Mouse (Mus musculus) CH12.LX (cell line): ENCODE data around the gene Slc44a1. TPM values are rescaled to one million over a fixed set of nuclear protein-coding genes. Genes with fewer than 3 reads are reported as not detected.

ENCODE experiments used
- DNase-seq: peaks from one replicate; pipeline ENCODE4 v3.0.0-alpha.2; 2013; ENCODE audit errors: extremely low read depth
- H3K27ac ChIP-seq: 2 replicates; pipeline ENCODE4 v1.5.1; 2012; ENCODE audit warnings: low read depth, mild to moderate bottlenecking, control low read depth, moderate library complexity; ENCODE audit not compliant: insufficient read depth
- H3K27me3 ChIP-seq: replicated peaks from 2 replicates; pipeline ENCODE3; 2012; ENCODE audit warnings: inconsistent platforms
- H3K36me3 ChIP-seq, 2 experiments: replicated peaks in 1 of 2; 2 replicates each; pipeline versions ENCODE3 to v1.6.1; 2012; ENCODE audit warnings: inconsistent platforms in 1 of 2, low read length in 1 of 2, mild to moderate bottlenecking in 1 of 2, mixed read lengths in 1 of 2, moderate library complexity in 1 of 2; ENCODE audit not compliant: control insufficient read depth in 1 of 2, insufficient read depth in 1 of 2
- H3K4me1 ChIP-seq, 2 experiments: 2 replicates each; pipeline ENCODE4 v1.6.1; 2012; ENCODE audit warnings: inconsistent platforms in 1 of 2, moderate library complexity in 1 of 2; ENCODE audit not compliant: insufficient read depth in 2 of 2, control insufficient read depth in 1 of 2
- H3K4me2 ChIP-seq: 2 replicates; pipeline ENCODE4 v1.6.1; 2012; ENCODE audit warnings: low read depth, mild to moderate bottlenecking, control low read depth; ENCODE audit not compliant: poor library complexity, insufficient read depth, severe bottlenecking
- H3K4me3 ChIP-seq, 3 experiments: fragments of 150-350 bp in 1 of 3; sonication (generic) in 1 of 3; replicated peaks in 1 of 3; 2 replicates each; pipeline versions ENCODE3 to v1.5.1; 2011 to 2012; ENCODE audit warnings: low read depth in 2 of 3, low read length in 2 of 3, mild to moderate bottlenecking in 2 of 3, moderate library complexity in 2 of 3, control low read depth in 1 of 3, improper control_type of control experiment in 1 of 3, inconsistent platforms in 1 of 3, mixed read lengths in 1 of 3; ENCODE audit not compliant: poor library complexity in 1 of 3
- H3K79me2 ChIP-seq: replicated peaks from 2 replicates; pipeline ENCODE4 v1.6.1; 2012; ENCODE audit warnings: mild to moderate bottlenecking, moderate library complexity; ENCODE audit not compliant: control insufficient read depth, poor library complexity, insufficient read depth, severe bottlenecking; ENCODE audit errors: extremely low read depth
- H3K9ac ChIP-seq: 2 replicates; pipeline ENCODE4 v1.6.1; 2012; ENCODE audit warnings: low read depth, mild to moderate bottlenecking, control low read depth, moderate library complexity; ENCODE audit not compliant: insufficient read depth
- H3K9me3 ChIP-seq: replicated peaks from 2 replicates; pipeline ENCODE3; 2012; ENCODE audit warnings: low read length, inconsistent platforms, mixed read lengths
- BHLHE40 ChIP-seq: IDR thresholded peaks from 2 replicates; pipeline ENCODE4 v1.6.1; 2011; ENCODE audit warnings: mild to moderate bottlenecking, low read depth, low read length, improper control_type of control experiment
- CHD1 ChIP-seq: IDR thresholded peaks from 2 replicates; pipeline ENCODE4 v1.6.1; 2012; ENCODE audit warnings: low read depth, low read length, improper control_type of control experiment, inconsistent platforms
- CTCF ChIP-seq, 2 experiments: IDR thresholded peaks in 1 of 2; conservative IDR thresholded peaks in 1 of 2; 2 replicates each; pipeline ENCODE4 v1.5.1; 2011 to 2012; ENCODE audit warnings: low read depth in 2 of 2, low read length in 2 of 2, improper control_type of control experiment in 1 of 2, inconsistent platforms in 1 of 2, mild to moderate bottlenecking in 1 of 2, moderate library complexity in 1 of 2
- GABPA ChIP-seq: IDR thresholded peaks from 2 replicates; pipeline ENCODE4 v1.6.1; 2012; ENCODE audit warnings: low read depth, low read length, improper control_type of control experiment, inconsistent platforms; ENCODE audit not compliant: insufficient replicate concordance
- HCFC1 ChIP-seq: IDR thresholded peaks from 2 replicates; pipeline ENCODE4 v1.6.1; 2012; ENCODE audit warnings: low read depth, mild to moderate bottlenecking, inconsistent platforms, low read length, improper control_type of control experiment
- JUN ChIP-seq: IDR thresholded peaks from 2 replicates; pipeline ENCODE4 v1.6.1; 2011; ENCODE audit warnings: low read depth, mild to moderate bottlenecking, low read length, improper control_type of control experiment, moderate library complexity; ENCODE audit not compliant: insufficient read depth
- JUND ChIP-seq: conservative IDR thresholded peaks from 2 replicates; pipeline ENCODE4 v1.6.1; 2011; ENCODE audit warnings: low read depth, low read length, improper control_type of control experiment
- KAT2A ChIP-seq: IDR thresholded peaks from 2 replicates; pipeline ENCODE4 v1.6.1; 2012; ENCODE audit warnings: low read length, improper control_type of control experiment, inconsistent platforms; ENCODE audit not compliant: insufficient replicate concordance
- MAZ ChIP-seq: IDR thresholded peaks from 2 replicates; pipeline ENCODE4 v1.6.1; 2012; ENCODE audit warnings: low read depth, mild to moderate bottlenecking, inconsistent platforms, low read length, improper control_type of control experiment, moderate library complexity
- MYC ChIP-seq: IDR thresholded peaks from 2 replicates; pipeline ENCODE4 v1.6.1; 2011; ENCODE audit warnings: low read depth, mild to moderate bottlenecking, improper control_type of control experiment, low read length
- NELFE ChIP-seq: IDR thresholded peaks from 2 replicates; pipeline ENCODE4 v1.6.1; 2011; ENCODE audit warnings: low read depth, low read length, improper control_type of control experiment
- NRF1 ChIP-seq: IDR thresholded peaks from 2 replicates; pipeline ENCODE4 v1.6.1; 2014; ENCODE audit warnings: low read depth, mild to moderate bottlenecking, inconsistent platforms, low read length, improper control_type of control experiment, moderate library complexity
- PAX5 ChIP-seq: IDR thresholded peaks from 2 replicates; pipeline ENCODE4 v1.6.1; 2012; ENCODE audit warnings: low read length, inconsistent platforms, mixed read lengths
- RAD21 ChIP-seq: IDR thresholded peaks from 2 replicates; pipeline ENCODE4 v1.6.1; 2011; ENCODE audit warnings: low read depth, mild to moderate bottlenecking, low read length, improper control_type of control experiment, moderate library complexity
- RCOR1 ChIP-seq: conservative IDR thresholded peaks from 2 replicates; pipeline ENCODE4 v1.6.1; 2012; ENCODE audit warnings: low read depth, mild to moderate bottlenecking, inconsistent platforms, low read length, improper control_type of control experiment
- SIN3A ChIP-seq: IDR thresholded peaks from 2 replicates; pipeline ENCODE4 v1.6.1; 2012; ENCODE audit warnings: low read length, improper control_type of control experiment, inconsistent platforms
- SMC3 ChIP-seq: IDR thresholded peaks from 2 replicates; pipeline ENCODE4 v1.6.1; 2011; ENCODE audit warnings: low read depth, low read length, improper control_type of control experiment
- TBP ChIP-seq: conservative IDR thresholded peaks from 2 replicates; pipeline ENCODE4 v1.6.1; 2011; ENCODE audit warnings: low read depth, low read length, improper control_type of control experiment
- TCF12 ChIP-seq: IDR thresholded peaks from 2 replicates; pipeline ENCODE4 v1.6.1; 2014; ENCODE audit warnings: low read depth, mild to moderate bottlenecking, inconsistent platforms, low read length, improper control_type of control experiment
- UBTF ChIP-seq: IDR thresholded peaks from 2 replicates; pipeline ENCODE4 v1.6.1; 2012; ENCODE audit warnings: low read depth, mild to moderate bottlenecking, inconsistent platforms, low read length, improper control_type of control experiment, moderate library complexity
- USF1 ChIP-seq: IDR thresholded peaks from 2 replicates; pipeline ENCODE4 v1.6.1; 2014; ENCODE audit warnings: low read depth, mild to moderate bottlenecking, inconsistent platforms, low read length, improper control_type of control experiment
- ZC3H11A ChIP-seq: IDR thresholded peaks from 2 replicates; pipeline ENCODE4 v1.6.1; 2012; ENCODE audit warnings: low read depth, mild to moderate bottlenecking, inconsistent platforms, low read length, improper control_type of control experiment
- ZKSCAN1 ChIP-seq: IDR thresholded peaks from 2 replicates; pipeline ENCODE4 v1.6.1; 2012; ENCODE audit warnings: low read depth, inconsistent platforms, low read length, improper control_type of control experiment, borderline replicate concordance
- ZNF384 ChIP-seq: IDR thresholded peaks from 2 replicates; pipeline ENCODE4 v1.6.1; 2012; ENCODE audit warnings: low read depth, low read length, improper control_type of control experiment, inconsistent platforms
- dilution Hi-C: fragments of 300-500 bp; cut with MboI; formaldehyde crosslinking; loops from 2 replicates; pipeline ENCODE4 v1.14.3; 2020; ENCODE audit warnings: low sequenced_read_pairs; ENCODE audit not compliant: extremely low pct_unique_long_range_greater_than_20kb, extremely low pct_ligation_motif_present
- in situ Hi-C: fragments of 300-500 bp; cut with MboI; formaldehyde crosslinking; loops from 3 replicates; pipeline ENCODE4 v1.14.3; 2019; ENCODE audit warnings: low sequenced_read_pairs, low pct_ligation_motif_present, low pct_unique_long_range_greater_than_20kb, mixed read lengths
- polyA plus RNA-seq: library from polyadenylated mRNA; unstranded; fragments of >175 nt; gene quantifications from 2 replicates; pipeline ENCODE4 v1.2.1, GENCODE M21; 2012; ENCODE audit warnings: low read depth; ENCODE audit not compliant: insufficient read length
- total RNA-seq, 2 experiments: library from RNA; depleted of rRNA; stranded (reverse); fragments of 300-350 nt in 1 of 2; fragments of >200 nt in 1 of 2; gene quantifications; 2 replicates each; pipeline ENCODE4 v1.2.3; 2012 to 2014

Slc44a1 gene
- total and polyA plus RNA-seq, 3 experiments, result 5.4 to 9.3 (median 6.6) TPM

GRCm38 (mm10) chr4:53600462-53600861 is 160.2 kb downstream of the Slc44a1 start:
- Histone ChIP-seq H3K4me2 (no peak overlapping the region), H3K4me1 (no peaks in the 10 kb centered on the region), H3K9me3 (no peaks in the 10 kb centered on the region), H3K79me2 (no peaks in the 10 kb centered on the region), H3K4me3 (no peak overlapping the region), H3K9ac (no peak overlapping the region), H3K27me3 (no peaks in the 10 kb centered on the region), H3K27ac (no peak overlapping the region), H3K36me3 (no peaks in the 10 kb centered on the region)
- dilution Hi-C loops, result no loop called here
- TF ChIP-seq KAT2A (no peak), TBP (no peak), TCF12 (no peak), HCFC1 (no peak), RCOR1 (no peak), CTCF (conservative IDR thresholded peaks at IDR 0.05 in 1 of 2, IDR thresholded peaks at IDR 0.05 in 1 of 2; ENCODE audit: low read depth in 2 of 2, low read length in 2 of 2) (peak; percentile 74 to 100), NRF1 (no peak), CHD1 (no peak), PAX5 (no peak), UBTF (no peak), JUND (no peak), ZNF384 (no peak), NELFE (peak; percentile 75; the same call in 1 of the 2 replicates), ZC3H11A (peak; percentile 9; the same call in 1 of the 2 replicates), BHLHE40 (no peak), GABPA (no peak), SMC3 (peak; percentile 83), MAZ (no peak), JUN (no peak), RAD21 (peak; percentile 84), USF1 (no peak), SIN3A (no peak)
- peak; percentile 71 for DNase-seq
- in situ Hi-C loops, result no loop called here

DNA sequence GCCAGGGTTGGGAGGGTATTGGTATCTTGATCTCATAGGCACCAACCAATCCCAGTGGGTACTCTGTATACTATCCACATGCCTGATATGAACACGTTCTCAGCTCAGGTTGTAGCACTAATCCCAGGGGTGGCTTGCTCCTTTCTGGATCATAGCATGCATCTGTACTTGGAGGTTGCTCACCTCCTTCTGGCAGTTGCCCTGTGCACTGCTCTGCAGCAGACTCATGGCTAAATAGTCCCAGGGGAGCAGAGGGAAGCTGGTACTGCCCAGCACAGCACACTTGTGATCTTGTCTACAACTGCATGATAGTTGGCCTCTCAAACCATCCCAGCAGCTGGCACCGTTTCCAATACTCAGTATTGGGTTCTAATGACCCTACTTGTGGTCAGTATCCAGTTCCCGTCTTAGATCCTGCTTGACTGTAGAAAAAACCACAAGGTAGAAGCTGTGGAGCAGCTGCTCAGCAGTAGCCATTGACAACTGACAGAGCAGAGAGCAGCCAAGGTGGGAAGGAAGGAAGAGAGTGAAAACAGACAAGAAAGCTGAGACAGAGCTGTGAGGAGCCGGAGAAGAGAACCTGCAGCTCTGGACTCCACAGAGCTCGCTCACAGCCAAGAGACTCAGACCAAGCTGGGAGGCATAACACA is 174.5 kb downstream of the Slc44a1 start:
- no peak overlapping the region for H3K27ac ChIP-seq
- dilution Hi-C loops, result no loop called here
- no peaks in the 10 kb centered on the region for H3K4me1 ChIP-seq
- no peak for TF ChIP-seq CHD1
- TF ChIP-seq GABPA, result no peak
- no peak for TF ChIP-seq RCOR1
- TF ChIP-seq MYC, result no peak
- TF ChIP-seq SIN3A, result no peak
- TF ChIP-seq TBP, result no peak
- TF ChIP-seq SMC3, result no peak
- TF ChIP-seq USF1, result no peak
- TF ChIP-seq ZKSCAN1, result no peak
- no peak for DNase-seq
- H3K79me2 ChIP-seq, result no peaks in the 10 kb centered on the region
- no peaks in the 10 kb centered on the region for H3K36me3 ChIP-seq
- no peak overlapping the region for H3K4me2 ChIP-seq
- no peaks in the 10 kb centered on the region for H3K9me3 ChIP-seq
- in situ Hi-C loops, result no loop called here
- H3K27me3 ChIP-seq, result no peaks in the 10 kb centered on the region
- H3K4me3 ChIP-seq, result no peak overlapping the region
- H3K9ac ChIP-seq, result no peak overlapping the region
